Mouse (Mus musculus) embryonic fibroblast, embryonic 13.5 days (primary cell): Measurements from ENCODE around the gene Dock4.

ENCODE experiments used
- CTCF ChIP-seq: IDR thresholded peaks from 2 replicates; pipeline ENCODE4 v1.5.1; 2011; ENCODE audit warnings: mild to moderate bottlenecking, control low read depth, low read length, moderate library complexity, borderline replicate concordance; ENCODE audit not compliant: insufficient read depth
- POLR2A ChIP-seq: IDR thresholded peaks from 2 replicates; pipeline ENCODE4 v1.6.1; 2011; ENCODE audit warnings: low read depth, mild to moderate bottlenecking, control low read depth, low read length, moderate library complexity

DNA sequence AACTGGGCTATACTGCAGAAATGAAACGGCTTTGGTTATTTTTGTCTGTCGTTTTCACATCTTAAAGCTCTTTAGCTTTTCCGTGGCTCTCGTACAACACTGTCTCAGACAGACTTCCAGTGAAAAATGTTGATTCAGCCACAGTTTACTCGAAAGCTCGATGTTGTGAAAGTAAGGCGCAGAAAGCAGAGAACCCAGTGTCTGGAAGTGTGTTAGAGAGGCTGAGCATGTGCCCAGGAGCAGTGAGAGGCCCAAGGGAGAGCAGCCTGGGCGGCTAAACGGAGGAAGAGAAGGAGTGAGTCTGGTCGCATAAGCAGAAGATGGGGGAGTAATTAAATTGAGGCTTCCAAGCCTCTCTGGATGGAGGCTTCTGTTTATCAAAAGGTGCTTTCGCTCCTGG, 50.6 kb downstream of the Dock4 start:
- TF ChIP-seq CTCF = no peak
- TF ChIP-seq POLR2A = no peak
